Mouse (Mus musculus): ENCODE data around the gene Slc46a3. TPM values are rescaled to one million over a fixed set of nuclear protein-coding genes. Genes with fewer than 3 reads are reported as not detected.

Slc46a3 gene
- polyA plus RNA-seq, 1 experiment from 2014 or later = 2.5 TPM

GRCm38 (mm10) chr5:147860076-147860448 lies 34.6 kb downstream of the Slc46a3 start:
- no peak for DNase-seq (ENCODE audit: low spot score)
- peak overlapping the region; percentile 92 for H3K27ac ChIP-seq (replicated peaks)

GRCm38 (mm10) chr5:147850194-147850593 lies 44.4 kb downstream of the Slc46a3 start:
- no peaks in the 10 kb centered on the region for H3K9me3 ChIP-seq
- no peaks in the 10 kb centered on the region for H3K36me3 ChIP-seq (replicated peaks)
- no peaks in the 10 kb centered on the region for H3K27me3 ChIP-seq (replicated peaks; ENCODE audit: low read depth, poor library complexity, severe bottlenecking)
- H3K27ac ChIP-seq (replicated peaks) = no peak overlapping the region
- no peak overlapping the region for H3K4me3 ChIP-seq
- no peak for DNase-seq (ENCODE audit: low spot score)
- no peaks in the 10 kb centered on the region for H3K4me1 ChIP-seq
- 83% methylated on average over 7 of the region's 7 CpGs for WGBS

More at GRCm38 (mm10) chr5:147860076-147860448, 34.6 kb downstream of the Slc46a3 start:
- H3K36me3 ChIP-seq (replicated peaks) = peaks cover 29% of the 10 kb centered on the region
- H3K9me3 ChIP-seq = no peaks in the 10 kb centered on the region
- 1% methylated on average over 18 of the region's 18 CpGs for WGBS
- H3K4me3 ChIP-seq = peak overlapping the region; percentile 99
- H3K4me1 ChIP-seq = peaks cover 16% of the 10 kb centered on the region
- H3K27me3 ChIP-seq (replicated peaks; ENCODE audit: low read depth, poor library complexity, severe bottlenecking) = no peaks in the 10 kb centered on the region

GRCm38 (mm10) chr5:147848164-147848863 lies 46.3 kb downstream of the Slc46a3 start:
- Histone ChIP-seq H3K36me3 (replicated peaks) (no peaks in the 10 kb centered on the region), H3K4me1 (no peaks in the 10 kb centered on the region), H3K27ac (replicated peaks) (no peak overlapping the region), H3K9me3 (no peaks in the 10 kb centered on the region; the same call in 1 of the 2 replicates), H3K4me3 (no peak overlapping the region), H3K27me3 (replicated peaks; ENCODE audit: low read depth, poor library complexity, severe bottlenecking) (no peaks in the 10 kb centered on the region)
- WGBS = 22% methylated on average over 16 of the region's 16 CpGs
- DNase-seq (ENCODE audit: low spot score) = peak; percentile 78

GRCm38 (mm10) chr5:147847361-147847760 lies 47.3 kb downstream of the Slc46a3 start:
- no peak overlapping the region for H3K4me3 ChIP-seq
- WGBS = 84% methylated on average over 5 of the region's 5 CpGs
- no peak overlapping the region for H3K27ac ChIP-seq (replicated peaks)
- no peaks in the 10 kb centered on the region for H3K36me3 ChIP-seq (replicated peaks)
- H3K4me1 ChIP-seq = no peaks in the 10 kb centered on the region
- DNase-seq (ENCODE audit: low spot score) = no peak
- H3K9me3 ChIP-seq = no peaks in the 10 kb centered on the region; the same call in 1 of the 2 replicates
- H3K27me3 ChIP-seq (replicated peaks; ENCODE audit: low read depth, poor library complexity, severe bottlenecking) = no peaks in the 10 kb centered on the region

- Histone ChIP-seq H3K36me3 (replicated peaks) (no peaks in the 10 kb centered on the region), H3K4me3 (no peak overlapping the region), H3K27ac (replicated peaks) (no peak overlapping the region), H3K9me3 (no peaks in the 10 kb centered on the region; the same call in 1 of the 2 replicates), H3K27me3 (replicated peaks; ENCODE audit: low read depth, poor library complexity, severe bottlenecking) (no peaks in the 10 kb centered on the region), H3K4me1 (no peaks in the 10 kb centered on the region)
- 74% methylated on average over 3 of the region's 3 CpGs for WGBS
- DNase-seq (ENCODE audit: low spot score) = no peak
Observed at GRCm38 (mm10) chr5:147845319-147845718, 49.3 kb downstream of the Slc46a3 start.

- Histone ChIP-seq H3K9me3 (no peaks in the 10 kb centered on the region; the same call in 1 of the 2 replicates), H3K27ac (replicated peaks) (no peak overlapping the region), H3K4me1 (no peaks in the 10 kb centered on the region), H3K4me3 (no peak overlapping the region), H3K27me3 (replicated peaks; ENCODE audit: low read depth, poor library complexity, severe bottlenecking) (no peaks in the 10 kb centered on the region), H3K36me3 (replicated peaks) (no peaks in the 10 kb centered on the region)
- WGBS = 54% methylated on average over 7 of the region's 7 CpGs
- DNase-seq (ENCODE audit: low spot score) = no peak
Observed at GRCm38 (mm10) chr5:147843340-147843739, 51.3 kb downstream of the Slc46a3 start.

- Histone ChIP-seq H3K27ac (replicated peaks) (no peak overlapping the region), H3K4me3 (no peak overlapping the region), H3K36me3 (replicated peaks) (no peaks in the 10 kb centered on the region), H3K4me1 (peaks cover 10% of the 10 kb centered on the region), H3K27me3 (replicated peaks; ENCODE audit: low read depth, poor library complexity, severe bottlenecking) (peaks cover 19% of the 10 kb centered on the region), H3K9me3 (no peaks in the 10 kb centered on the region; the same call in 1 of the 2 replicates)
- 81% methylated on average over 12 of the region's 12 CpGs for WGBS
- no peak for DNase-seq (ENCODE audit: low spot score)
Observed at GRCm38 (mm10) chr5:147839418-147839817, 55.2 kb downstream of the Slc46a3 start.

- no peaks in the 10 kb centered on the region for H3K36me3 ChIP-seq (replicated peaks)
- H3K4me3 ChIP-seq = peak overlapping the region; percentile 36
- H3K9me3 ChIP-seq = no peaks in the 10 kb centered on the region
- WGBS = 7% methylated on average over 17 of the region's 17 CpGs
- H3K27ac ChIP-seq (replicated peaks) = peak overlapping the region; percentile 59
- H3K27me3 ChIP-seq (replicated peaks; ENCODE audit: low read depth, poor library complexity, severe bottlenecking) = peaks cover 21% of the 10 kb centered on the region
- peak; percentile 45 for DNase-seq (ENCODE audit: low spot score)
- H3K4me1 ChIP-seq = peaks cover 10% of the 10 kb centered on the region
Observed at GRCm38 (mm10) chr5:147834841-147835500, 59.6 kb downstream of the Slc46a3 start.

- Histone ChIP-seq H3K4me3 (no peak overlapping the region), H3K36me3 (replicated peaks) (no peaks in the 10 kb centered on the region), H3K27ac (replicated peaks) (no peak overlapping the region), H3K4me1 (peaks cover 10% of the 10 kb centered on the region), H3K27me3 (replicated peaks; ENCODE audit: low read depth, poor library complexity, severe bottlenecking) (peaks cover 21% of the 10 kb centered on the region), H3K9me3 (no peaks in the 10 kb centered on the region)
- peak; percentile 32 for DNase-seq (ENCODE audit: low spot score)
- WGBS = 43% methylated on average over 14 of the region's 14 CpGs
Observed at GRCm38 (mm10) chr5:147832842-147833241, 61.8 kb downstream of the Slc46a3 start.

GRCm38 (mm10) chr5:147828846-147829245 lies 65.8 kb downstream of the Slc46a3 start:
- no peak overlapping the region for H3K27ac ChIP-seq (replicated peaks)
- no peaks in the 10 kb centered on the region for H3K9me3 ChIP-seq
- H3K4me3 ChIP-seq = no peak overlapping the region
- no peaks in the 10 kb centered on the region for H3K27me3 ChIP-seq (replicated peaks; ENCODE audit: low read depth, poor library complexity, severe bottlenecking)
- H3K36me3 ChIP-seq (replicated peaks) = no peaks in the 10 kb centered on the region
- no peak for DNase-seq (ENCODE audit: low spot score)
- WGBS = 81% methylated on average over 8 of the region's 8 CpGs
- peaks cover 15% of the 10 kb centered on the region for H3K4me1 ChIP-seq

Other genes with a start within 250 kb of the Slc46a3 start
- 9.5 and 11.0 TPM in 2 replicates for gene Flt1, start 168.8 kb downstream of the Slc46a3 start, polyA plus RNA-seq (2016; fragmentation: Nextera tagmentation; extraction: Ambion mirVana)
- gene Pomp, start 34.4 kb downstream of the Slc46a3 start, polyA plus RNA-seq (2016; fragmentation: Nextera tagmentation; extraction: Ambion mirVana) = 513 and 534 TPM in 2 replicates
- 5.5 and 5.7 TPM in 2 replicates for gene Mtus2, start 62.5 kb upstream of the Slc46a3 start, polyA plus RNA-seq (2016; fragmentation: Nextera tagmentation; extraction: Ambion mirVana)